Mouse (Mus musculus): ENCODE measurements at regions not wholly inside any gene's neighbourhood (a gene's known extent, or its start where the extent isn't known, plus 50 kb on each side); places are given as distances from the start of the nearest gene placed in this dataset.

DNA sequence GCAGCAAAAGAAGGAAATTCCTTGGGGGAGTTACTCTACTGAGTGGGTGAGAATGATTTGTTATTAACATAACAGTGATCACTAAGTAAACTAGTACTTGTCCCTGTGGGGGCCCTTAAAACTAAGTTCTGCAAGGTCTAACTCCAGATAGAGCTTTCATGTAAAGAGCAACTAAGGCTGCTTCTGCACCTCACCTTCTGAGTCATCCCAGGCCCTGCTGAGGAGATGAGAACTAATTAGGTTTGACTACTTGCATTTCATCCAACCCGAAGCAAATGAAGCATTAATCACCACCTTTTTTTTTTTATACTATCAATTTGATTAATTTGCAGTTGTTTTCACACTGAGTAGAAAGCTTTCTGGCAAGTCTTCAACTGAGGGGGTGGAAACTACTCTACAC, 333.6 kb upstream of the Atp10a start:
- TF ChIP-seq GATA1 (IDR thresholded peaks at IDR 0.05; ENCODE audit: borderline replicate concordance, low read length) (no peak), FLI1 (IDR thresholded peaks at IDR 0.05; ENCODE audit: low read length) (no peak)
